Mouse (Mus musculus) intestine, embryonic 14.5 days (tissue): Measurements from ENCODE around the gene Thbs1. TPM values are rescaled to one million over a fixed set of nuclear protein-coding genes. Genes with fewer than 3 reads are reported as not detected.

ENCODE experiments used
- ATAC-seq: fragments of 200-750 bp; cut with Nextera tagmentation; replicated peaks from 2 replicates; pipeline ENCODE4 v1.8.0; 2017; ENCODE audit warnings: low read depth, moderate number of reproducible peaks, moderate TSS enrichment, moderate library complexity; ENCODE audit not compliant: low FRiP score, low TSS enrichment
- DNase-seq: peaks from one replicate; pipeline ENCODE4 v3.0.0-alpha.2; 2018; ENCODE audit warnings: low spot score
- H3K27ac ChIP-seq: fragments of 300-500 bp; sonication (generic); 2 replicates; pipeline ENCODE4 v1.5.1; 2014; ENCODE audit warnings: low read depth, mild to moderate bottlenecking, control low read depth
- H3K27me3 ChIP-seq: fragments of 300-500 bp; sonication (generic); replicated peaks from 2 replicates; pipeline ENCODE4 v1.6.1; 2014; ENCODE audit warnings: low read length, control low read depth; ENCODE audit not compliant: control insufficient read depth, insufficient read depth
- H3K36me3 ChIP-seq: fragments of 300-500 bp; sonication (generic); 2 replicates; pipeline ENCODE4 v1.6.1; 2014; ENCODE audit warnings: low read length, control low read depth; ENCODE audit not compliant: control insufficient read depth, insufficient read depth
- H3K4me1 ChIP-seq: fragments of 300-500 bp; sonication (generic); replicated peaks from 2 replicates; pipeline ENCODE4 v1.6.1; 2014; ENCODE audit warnings: low read length, control low read depth, mixed read lengths; ENCODE audit not compliant: control insufficient read depth, insufficient read depth
- H3K4me2 ChIP-seq: fragments of 300-500 bp; sonication (generic); 2 replicates; pipeline ENCODE4 v1.6.1; 2014; ENCODE audit warnings: low read length
- H3K4me3 ChIP-seq: fragments of 300-500 bp; sonication (generic); 2 replicates; pipeline ENCODE4 v1.5.1; 2014; ENCODE audit warnings: low read depth, low read length, control low read depth, mixed read lengths
- H3K9ac ChIP-seq: fragments of 300-500 bp; sonication (generic); 2 replicates; pipeline ENCODE4 v1.6.1; 2014; ENCODE audit warnings: mild to moderate bottlenecking, low read length
- H3K9me3 ChIP-seq: fragments of 300-500 bp; sonication (generic); 2 replicates; pipeline ENCODE4 v1.6.1; 2016; ENCODE audit warnings: low read length, control low read depth; ENCODE audit not compliant: control insufficient read depth
- WGBS: fragments of 180-500 bp; shearing (Covaris S2); extraction: QIAGEN DNeasy Blood & Tissue Kit; methylation state at CpG from one replicate; pipeline ENCODE4 v1.1.7; 2014; 5-methylcytosine and 5-hydroxymethylcytosine counted together
- polyA plus RNA-seq: library from polyadenylated mRNA; unstranded; fragments of >200 nt; fragmentation: Nextera tagmentation; extraction: Ambion mirVana; gene quantifications from 2 replicates; pipeline ENCODE4 v1.2.1, GENCODE M21; 2014

The Thbs1 gene
- polyA plus RNA-seq, 1 experiment from 2014 or later: 24.2 TPM

DNA sequence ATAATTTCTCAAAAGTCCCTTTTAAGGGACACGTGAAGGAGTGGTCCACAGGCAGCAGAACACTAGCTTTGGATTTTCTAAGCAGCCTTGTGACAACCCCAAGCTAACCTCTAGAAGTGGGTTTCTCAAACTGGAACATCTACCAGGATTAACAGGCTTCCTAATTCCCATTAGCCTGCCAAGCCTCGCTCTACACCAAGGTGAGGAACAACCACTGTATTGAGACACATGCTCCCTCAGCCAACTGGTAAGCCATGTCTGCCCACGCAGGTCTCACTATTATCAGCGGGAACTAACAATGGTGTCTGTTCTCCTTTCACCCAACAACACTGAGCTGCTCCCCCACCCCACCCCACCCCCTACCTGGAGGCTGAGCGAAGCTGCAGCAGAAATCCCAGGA is 30.1 kb upstream of the Thbs1 start:
- no peaks in the 10 kb centered on the region for H3K27me3 ChIP-seq
- no peak overlapping the region for H3K27ac ChIP-seq
- DNase-seq: no peak
- H3K36me3 ChIP-seq: no peaks in the 10 kb centered on the region
- H3K4me1 ChIP-seq: no peaks in the 10 kb centered on the region
- H3K4me3 ChIP-seq: no peak overlapping the region
- no peaks in the 10 kb centered on the region for H3K9me3 ChIP-seq
- no peak for ATAC-seq
- 80% methylated on average over 5 of the region's 5 CpGs for WGBS
- H3K4me2 ChIP-seq: no peak overlapping the region
- no peak overlapping the region for H3K9ac ChIP-seq

DNA sequence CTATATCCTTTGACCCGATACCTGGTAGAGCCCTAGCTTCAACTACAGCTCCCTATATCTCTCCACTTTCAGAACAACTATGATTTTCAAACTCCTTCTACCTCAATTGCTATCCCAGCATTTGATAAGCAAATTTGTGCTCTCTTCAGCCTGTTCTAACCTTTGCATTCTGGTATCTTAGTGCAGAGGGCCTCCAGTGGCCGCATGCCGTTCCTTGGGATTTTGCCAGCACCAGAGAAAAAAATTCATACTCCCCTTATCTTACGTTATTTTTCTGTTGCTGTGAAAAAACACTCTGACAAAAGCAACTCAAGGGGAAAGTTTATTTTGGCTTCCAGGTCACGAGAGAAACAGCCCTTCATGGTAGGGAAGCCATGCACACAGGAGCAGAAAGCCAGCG is 28.0 kb upstream of the Thbs1 start:
- Histone ChIP-seq H3K9ac (no peak overlapping the region), H3K36me3 (no peaks in the 10 kb centered on the region), H3K4me2 (no peak overlapping the region), H3K27ac (no peak overlapping the region), H3K9me3 (no peaks in the 10 kb centered on the region), H3K4me1 (no peaks in the 10 kb centered on the region), H3K27me3 (no peaks in the 10 kb centered on the region), H3K4me3 (no peak overlapping the region)
- WGBS: 88% methylated on average over 6 of the region's 6 CpGs
- no peak for ATAC-seq
- no peak for DNase-seq

DNA sequence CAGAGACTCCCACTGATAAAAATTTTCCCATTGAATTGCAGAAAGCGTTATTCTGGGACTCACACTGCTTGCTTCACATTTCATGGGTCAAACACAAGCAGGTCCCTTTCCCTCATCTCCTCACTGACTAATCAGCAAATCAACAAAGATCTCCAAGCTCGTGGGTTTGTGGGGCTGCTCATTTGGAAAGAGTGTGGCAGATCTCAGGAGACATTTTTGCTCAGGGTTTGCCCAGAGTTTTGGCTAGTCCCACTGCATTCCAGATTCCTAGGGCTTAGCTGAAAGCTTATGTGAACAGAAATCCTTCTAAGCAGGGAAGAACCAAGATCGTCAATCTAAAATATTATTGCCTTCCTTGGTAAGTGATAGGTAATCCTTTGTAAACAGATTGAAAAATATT is 27.0 kb upstream of the Thbs1 start:
- DNase-seq: no peak
- H3K9me3 ChIP-seq: no peaks in the 10 kb centered on the region
- H3K4me2 ChIP-seq: no peak overlapping the region
- no peak overlapping the region for H3K4me3 ChIP-seq
- H3K36me3 ChIP-seq: no peaks in the 10 kb centered on the region
- H3K4me1 ChIP-seq: no peaks in the 10 kb centered on the region
- WGBS: 67% methylated on average over 3 of the region's 3 CpGs
- no peak overlapping the region for H3K27ac ChIP-seq
- H3K27me3 ChIP-seq: no peaks in the 10 kb centered on the region
- H3K9ac ChIP-seq: no peak overlapping the region
- ATAC-seq: no peak

DNA sequence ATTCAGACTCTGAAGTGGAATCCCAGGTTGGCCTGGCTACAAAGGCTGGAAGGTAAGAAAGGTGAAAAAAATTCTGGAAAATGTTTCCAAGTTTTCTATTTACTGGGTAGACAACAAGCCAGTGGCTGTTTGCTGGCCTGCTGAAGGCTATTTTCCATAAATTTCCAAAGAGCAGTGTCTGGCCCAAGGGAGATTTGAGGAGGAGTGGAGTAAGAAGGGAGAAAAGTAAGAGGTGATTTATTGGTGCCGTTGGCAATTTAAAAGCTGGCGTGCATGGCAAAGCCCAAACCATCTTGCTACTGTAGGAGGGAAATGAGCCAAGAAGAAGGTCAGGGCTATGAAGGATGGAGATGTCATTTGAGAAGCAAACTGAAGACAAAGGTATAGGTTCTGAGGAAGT is 26.0 kb upstream of the Thbs1 start:
- ATAC-seq (no peak), DNase-seq (no peak)
- Histone ChIP-seq H3K9ac (no peak overlapping the region), H3K4me2 (no peak overlapping the region), H3K4me3 (no peak overlapping the region), H3K27me3 (no peaks in the 10 kb centered on the region), H3K9me3 (no peaks in the 10 kb centered on the region), H3K27ac (no peak overlapping the region), H3K36me3 (no peaks in the 10 kb centered on the region), H3K4me1 (no peaks in the 10 kb centered on the region)
- WGBS: 78% methylated on average over 2 of the region's 2 CpGs

DNA sequence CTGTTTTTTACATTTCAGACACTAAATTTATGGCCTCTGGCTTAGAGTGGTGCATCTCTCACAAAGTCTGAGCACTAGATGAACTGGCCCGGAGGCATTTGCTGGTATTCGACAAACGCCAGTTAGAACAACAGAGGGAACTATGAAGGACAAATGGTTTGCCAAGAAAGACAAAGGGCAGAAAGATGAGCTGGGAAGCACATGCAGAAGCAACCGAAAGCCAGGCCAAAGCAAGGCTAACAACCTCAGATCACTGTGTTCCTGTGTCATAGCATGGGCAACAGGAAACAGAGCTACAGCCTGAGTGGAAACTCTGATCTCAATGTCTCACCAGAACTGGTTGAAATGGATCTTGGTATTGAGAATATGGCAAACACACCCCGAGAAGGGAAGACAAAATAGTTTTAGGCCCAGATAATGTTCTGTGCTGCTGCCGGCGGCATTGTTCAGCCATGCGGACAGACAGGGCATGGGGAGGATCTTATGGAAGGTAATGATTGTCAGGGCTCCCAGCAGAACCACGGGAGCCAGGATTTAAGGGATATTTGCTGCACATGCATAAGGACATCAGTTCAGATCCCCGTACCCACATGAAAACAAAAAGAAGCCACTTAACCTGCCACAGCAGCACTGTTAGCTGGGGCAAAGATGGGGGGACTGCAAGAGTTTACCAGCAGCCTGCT is 24.5 kb upstream of the Thbs1 start:
- 76% methylated on average over 10 of the region's 10 CpGs for whole genome bisulfite sequencing
- ATAC-seq: no peak

DNA sequence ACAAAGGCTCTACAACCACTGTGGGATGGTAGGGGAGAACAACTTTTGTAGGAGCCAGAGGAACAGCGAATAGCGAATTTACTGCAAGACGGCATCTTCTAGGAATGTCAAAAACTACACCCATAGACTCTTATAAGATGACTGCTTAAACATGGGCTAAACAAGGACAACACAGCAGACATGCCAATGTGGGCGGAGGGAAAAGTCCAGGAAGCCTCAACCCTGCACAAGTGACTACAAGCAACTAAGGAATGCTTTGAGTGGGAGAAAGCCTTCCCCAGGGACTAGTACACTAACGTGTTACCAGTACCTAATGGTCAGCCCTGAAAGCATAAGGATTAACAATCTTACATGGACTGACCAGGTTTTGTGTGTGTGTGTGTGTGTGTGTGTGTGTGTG is 20.4 kb upstream of the Thbs1 start:
- no peak overlapping the region for H3K4me3 ChIP-seq
- no peak overlapping the region for H3K9ac ChIP-seq
- ATAC-seq (no peak), DNase-seq (no peak)
- H3K27ac ChIP-seq: no peak overlapping the region
- H3K4me2 ChIP-seq: no peak overlapping the region
- H3K36me3 ChIP-seq: no peaks in the 10 kb centered on the region
- H3K4me1 ChIP-seq: no peaks in the 10 kb centered on the region
- 88% methylated on average over 5 of the region's 5 CpGs for WGBS
- H3K27me3 ChIP-seq: no peaks in the 10 kb centered on the region
- H3K9me3 ChIP-seq: no peaks in the 10 kb centered on the region

More for the DNA sequence above, 24.5 kb upstream of the Thbs1 start:
- DNase-seq: no peak
- Histone ChIP-seq H3K9me3 (no peaks in the 10 kb centered on the region), H3K4me2 (no peak overlapping the region), H3K4me3 (no peak overlapping the region), H3K4me1 (no peaks in the 10 kb centered on the region), H3K27ac (no peak overlapping the region), H3K9ac (no peak overlapping the region), H3K36me3 (no peaks in the 10 kb centered on the region), H3K27me3 (no peaks in the 10 kb centered on the region)

DNA sequence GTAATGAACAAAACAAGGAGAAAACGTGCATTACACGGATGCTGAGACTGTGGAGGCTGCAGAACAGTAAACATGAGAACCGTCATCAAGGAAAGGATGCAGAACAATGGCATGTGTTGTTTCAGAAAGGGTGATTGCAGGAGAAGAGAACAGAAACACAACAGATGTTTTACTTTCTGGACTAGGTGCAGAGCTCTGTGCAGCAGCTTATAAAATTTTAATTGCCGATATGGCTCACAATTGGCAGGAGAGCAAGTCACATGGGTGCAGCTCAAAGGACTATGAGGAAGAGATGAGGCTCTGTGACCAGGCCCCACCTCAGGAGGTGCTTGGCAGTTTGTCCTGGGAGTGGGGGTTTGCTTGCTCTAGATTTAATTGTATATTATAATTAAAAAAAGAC is 12.6 kb upstream of the Thbs1 start:
- Histone ChIP-seq H3K9me3 (no peaks in the 10 kb centered on the region), H3K9ac (no peak overlapping the region), H3K4me3 (no peak overlapping the region), H3K36me3 (no peaks in the 10 kb centered on the region), H3K4me1 (no peaks in the 10 kb centered on the region), H3K27ac (no peak overlapping the region), H3K27me3 (no peaks in the 10 kb centered on the region), H3K4me2 (no peak overlapping the region)
- ATAC-seq (no peak), DNase-seq (no peak)
- WGBS: 77% methylated on average over 4 of the region's 4 CpGs

DNA sequence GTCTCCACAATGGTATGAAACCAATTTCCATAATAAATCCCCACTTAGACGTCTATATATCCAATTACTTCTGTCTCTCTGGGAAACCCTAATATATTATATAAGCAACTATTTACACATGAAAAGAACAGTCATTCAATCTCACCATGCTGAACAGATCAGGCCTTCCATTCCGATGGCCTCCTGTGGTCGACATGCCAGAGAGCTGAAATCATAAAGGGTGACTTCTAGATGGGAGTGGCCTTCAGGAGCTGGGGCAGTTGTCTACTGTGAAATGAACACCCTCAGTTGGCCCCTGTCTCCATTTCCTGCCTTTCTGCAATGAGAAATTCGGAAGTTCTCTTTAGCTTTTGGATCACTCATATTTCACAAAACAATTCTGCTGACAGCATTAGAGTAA is 9.5 kb upstream of the Thbs1 start:
- 76% methylated on average over 4 of the region's 4 CpGs for WGBS
- Histone ChIP-seq H3K9me3 (no peaks in the 10 kb centered on the region), H3K27me3 (no peaks in the 10 kb centered on the region), H3K4me3 (no peak overlapping the region), H3K9ac (no peak overlapping the region), H3K27ac (no peak overlapping the region), H3K4me2 (no peak overlapping the region), H3K4me1 (no peaks in the 10 kb centered on the region), H3K36me3 (no peaks in the 10 kb centered on the region)
- DNase-seq (no peak), ATAC-seq (no peak)

DNA sequence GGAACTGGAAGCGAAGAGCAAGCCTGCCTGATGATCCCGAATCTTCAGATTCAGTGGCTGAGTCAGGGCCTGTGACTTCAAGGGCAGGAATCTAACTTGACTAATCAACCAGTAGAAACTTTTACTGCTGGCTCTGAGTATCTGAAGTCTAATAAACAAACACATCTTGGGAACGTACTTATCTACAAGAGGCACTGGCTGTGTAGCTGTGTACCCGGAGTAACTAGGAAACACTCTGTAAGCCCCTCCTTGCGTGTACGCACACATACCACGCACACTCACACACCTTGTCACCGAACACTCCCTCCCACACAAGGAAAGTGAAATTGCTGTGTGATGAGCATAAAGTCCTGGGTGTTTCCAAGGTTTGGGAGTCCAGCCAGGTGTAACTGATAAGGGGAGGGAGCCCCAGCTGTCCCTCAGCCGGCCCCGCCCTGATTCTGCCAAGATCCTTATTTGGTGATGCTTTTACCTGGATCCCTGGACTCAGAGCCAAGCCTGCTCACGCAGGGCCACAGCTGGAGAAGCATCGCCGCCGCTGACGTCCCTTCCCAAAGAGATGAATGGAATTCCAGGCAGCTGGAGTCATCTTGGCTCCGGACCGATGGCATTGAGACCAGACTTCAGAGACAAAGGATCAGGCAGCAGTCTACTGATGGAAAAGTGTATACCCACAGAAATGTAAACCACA is 1.3 kb upstream of the Thbs1 start:
- Histone ChIP-seq H3K9me3 (no peaks in the 10 kb centered on the region), H3K4me1 (peaks cover 22% of the 10 kb centered on the region), H3K36me3 (peaks cover 9% of the 10 kb centered on the region), H3K27ac (peak overlapping the region; percentile 78; the same call in 1 of the 2 replicates), H3K27me3 (no peaks in the 10 kb centered on the region), H3K4me3 (peak overlapping the region; percentile 60), H3K4me2 (peak overlapping the region; percentile 87), H3K9ac (peak overlapping the region; percentile 29; the same call in 1 of the 2 replicates)
- 26% methylated on average over 17 of the region's 17 CpGs for WGBS
- DNase-seq (peak; percentile 66), ATAC-seq (peak; percentile 18; the same call in 1 of the 2 replicates)
